Mouse (Mus musculus) mesoderm, embryonic 11.5 days (tissue): ENCODE data around the gene Tbx6.
"Not testable (repeated sequence)": the region's sequence is repeated elsewhere in the genome, so short reads cannot be mapped to it uniquely, and the experiment has no call there.

ENCODE experiments used
- DNase-seq: peaks from one replicate; pipeline ENCODE4 v3.0.0-alpha.2; 2012; ENCODE audit warnings: low read depth, low spot score

Gene Tbx6

GRCm38 (mm10) chr7:126767001-126767400 is 14.3 kb upstream of the Tbx6 start:
- no peak for DNase-seq

GRCm38 (mm10) chr7:126770784-126771183 is 10.5 kb upstream of the Tbx6 start:
- DNase-seq, result no peak

- DNase-seq, result no peak
These were observed 7.9 kb upstream of the Tbx6 start for GRCm38 (mm10) chr7:126773351-126773750.

- no peak for DNase-seq
These were observed 6.8 kb upstream of the Tbx6 start for GRCm38 (mm10) chr7:126774463-126774862.

- DNase-seq, result no peak
These were observed 5.9 kb upstream of the Tbx6 start for GRCm38 (mm10) chr7:126775185-126775977.

GRCm38 (mm10) chr7:126775978-126776234 is 5.4 kb upstream of the Tbx6 start:
- no peak for DNase-seq

- peak; percentile 94 for DNase-seq
These were observed 4.7 kb upstream of the Tbx6 start, which contains the start of gene Ypel3 for GRCm38 (mm10) chr7:126776598-126777057. Gene Ypel3, plus strand, starts transcription at chr7:126776955.

GRCm38 (mm10) chr7:126777476-126777875 is 3.8 kb upstream of the Tbx6 start:
- DNase-seq, result no peak

- no peak for DNase-seq
These were observed 3.1 kb upstream of the Tbx6 start for GRCm38 (mm10) chr7:126778147-126778546.

GRCm38 (mm10) chr7:126779101-126779500 is 2.2 kb upstream of the Tbx6 start:
- not testable (repeated sequence) for DNase-seq

GRCm38 (mm10) chr7:126779983-126780970 is 1.0 kb upstream of the Tbx6 start:
- peak; percentile 92 for DNase-seq

GRCm38 (mm10) chr7:126781661-126782370 is 533 bp downstream of the Tbx6 start:
- no peak for DNase-seq

- no peak for DNase-seq
These were observed 1.4 kb downstream of the Tbx6 start for GRCm38 (mm10) chr7:126782693-126783092.

GRCm38 (mm10) chr7:126784469-126784868 is 3.2 kb downstream of the Tbx6 start:
- no peak for DNase-seq

GRCm38 (mm10) chr7:126785056-126785455 is 3.8 kb downstream of the Tbx6 start:
- DNase-seq, result no peak

- DNase-seq, result no peak
These were observed 4.9 kb downstream of the Tbx6 start for GRCm38 (mm10) chr7:126786142-126786541.

GRCm38 (mm10) chr7:126789141-126789540 is 7.9 kb downstream of the Tbx6 start:
- DNase-seq, result no peak

- DNase-seq, result peak; percentile 98
These were observed 10.8 kb downstream of the Tbx6 start, which contains the start of gene Ppp4c for GRCm38 (mm10) chr7:126791851-126792720. Gene Ppp4c, minus strand, starts transcription at chr7:126792496.

- DNase-seq, result no peak
These were observed 11.6 kb downstream of the Tbx6 start for GRCm38 (mm10) chr7:126792721-126793443.
